In the genomic region with DNA sequence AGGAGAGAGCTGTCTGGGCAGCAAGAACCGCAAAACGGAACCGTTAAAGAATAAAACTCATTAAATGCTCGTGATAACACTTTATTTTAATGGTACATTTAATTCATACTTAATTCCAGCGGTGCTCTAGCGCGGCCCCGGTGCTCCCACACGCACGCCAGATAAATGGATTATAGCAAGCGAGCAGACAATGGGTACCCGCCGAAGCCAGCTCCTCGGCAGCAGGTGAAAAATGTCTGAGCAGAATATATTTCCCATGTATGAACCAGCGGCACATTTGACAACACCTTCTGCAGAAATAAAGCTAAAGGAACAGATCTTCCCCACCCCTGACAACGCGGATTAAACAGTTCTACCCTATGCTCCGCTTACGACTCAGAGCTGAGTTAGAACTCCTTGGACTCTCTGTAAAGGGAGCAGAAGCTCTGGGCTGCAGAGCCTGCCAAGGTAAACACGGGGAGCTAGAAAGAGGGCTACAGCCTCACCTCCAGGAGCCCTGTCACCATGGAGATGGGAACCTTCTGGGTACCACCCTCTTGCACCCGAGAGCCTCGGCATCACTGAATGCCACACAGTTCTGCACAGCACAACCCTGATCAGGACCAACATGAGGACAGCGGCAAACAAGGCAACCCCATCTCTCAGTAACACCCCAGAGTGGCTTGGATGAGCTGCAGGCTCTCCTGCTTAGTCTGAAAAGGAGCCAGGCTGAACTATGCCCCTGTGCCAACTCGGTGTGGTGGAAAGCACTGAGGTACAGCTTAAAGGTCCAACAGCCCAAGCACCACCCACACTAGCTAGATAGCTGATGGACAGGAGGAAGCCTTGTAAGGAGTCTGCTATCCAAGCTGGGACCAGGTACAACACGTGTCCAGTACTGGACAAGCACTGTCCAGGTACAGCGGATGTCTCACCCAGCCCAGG, we compare ENCODE assay signal across 16 mouse cellular contexts.
DNase-seq lines count a peak whose midpoint lies in the region; ATAC-seq lines count a peak whose summit lies in the region.
"Had no signal": no experiment of that assay in that cellular context is flagged by ENCODE, and none has a peak within 500 bp of the region (broad histone marks: within the 10 kb centered on the region; RNA-seq: fewer than 3 reads in every experiment).

No protein-coding gene starts in this region.

- WGBS in forebrain, embryonic 13.5 days, result 73% methylated on average over 26 of the region's 26 CpGs
- WGBS in forebrain, embryonic 10.5 days, result 87% methylated on average over 26 of the region's 26 CpGs
- WGBS in neural tube, embryonic 13.5 days, result 60% methylated on average over 26 of the region's 26 CpGs
- WGBS in midbrain, embryonic 12.5 days, result 72% methylated on average over 26 of the region's 26 CpGs

- H3K27me3 ChIP-seq in forebrain, embryonic 13.5 days, result no peaks in the 10 kb centered on the region
- no peaks in the 10 kb centered on the region for H3K27me3 ChIP-seq in forebrain, embryonic 10.5 days (ENCODE audit: poor library complexity, severe bottlenecking)
- no peaks in the 10 kb centered on the region for H3K27me3 ChIP-seq in neural tube, embryonic 13.5 days
- H3K27me3 ChIP-seq in midbrain, embryonic 12.5 days, result no peaks in the 10 kb centered on the region

- H3K27ac ChIP-seq in forebrain, embryonic 13.5 days, result peak overlapping the region; percentile 44
- H3K27ac ChIP-seq in forebrain, embryonic 10.5 days, result no peak overlapping the region
- H3K27ac ChIP-seq in neural tube, embryonic 13.5 days (replicated peaks), result peak overlapping the region; percentile 83
- H3K27ac ChIP-seq in midbrain, embryonic 12.5 days (replicated peaks), result 0 out of 2 replicates have a peak overlapping the region, but pooled peaks have one; percentile 25
- H3K27ac ChIP-seq: gastrocnemius, adult 2 months; heart, adult 2 months; limb, embryonic 15.5 days had no signal

- H3K9ac ChIP-seq in forebrain, embryonic 13.5 days, result no peak overlapping the region
- H3K9ac ChIP-seq in neural tube, embryonic 13.5 days, result peak overlapping the region; percentile 62
- H3K9ac ChIP-seq in midbrain, embryonic 12.5 days (replicated peaks), result no peak overlapping the region
- H3K9ac ChIP-seq: limb, embryonic 15.5 days had no signal

- ATAC-seq in forebrain, embryonic 13.5 days, result no peak; the same call in 1 of the 2 replicates
- ATAC-seq in neural tube, embryonic 13.5 days (ENCODE audit: low read depth), result no peak
- no peak for ATAC-seq in midbrain, embryonic 12.5 days (ENCODE audit: low FRiP score, low read depth)

- no peaks in the 10 kb centered on the region for H3K9me3 ChIP-seq in forebrain, embryonic 13.5 days (replicated peaks)
- H3K9me3 ChIP-seq in forebrain, embryonic 10.5 days, result no peaks in the 10 kb centered on the region
- H3K9me3 ChIP-seq in neural tube, embryonic 13.5 days, result no peaks in the 10 kb centered on the region
- no peaks in the 10 kb centered on the region for H3K9me3 ChIP-seq in midbrain, embryonic 12.5 days
- H3K9me3 ChIP-seq: limb, embryonic 15.5 days had no signal

- H3K4me1 ChIP-seq in forebrain, embryonic 13.5 days, result peaks cover 34% of the 10 kb centered on the region
- H3K4me1 ChIP-seq in forebrain, embryonic 10.5 days, result peaks cover 12% of the 10 kb centered on the region
- peaks cover 70% of the 10 kb centered on the region for H3K4me1 ChIP-seq in neural tube, embryonic 13.5 days (replicated peaks)
- H3K4me1 ChIP-seq in midbrain, embryonic 12.5 days, result peaks cover 21% of the 10 kb centered on the region

- no peaks in the 10 kb centered on the region for H3K36me3 ChIP-seq in forebrain, embryonic 13.5 days (ENCODE audit: poor library complexity, severe bottlenecking)
- no peaks in the 10 kb centered on the region for H3K36me3 ChIP-seq in forebrain, embryonic 10.5 days (replicated peaks)
- no peaks in the 10 kb centered on the region for H3K36me3 ChIP-seq in neural tube, embryonic 13.5 days
- no peaks in the 10 kb centered on the region for H3K36me3 ChIP-seq in midbrain, embryonic 12.5 days
- H3K36me3 ChIP-seq: limb, embryonic 15.5 days had no signal

- no peak overlapping the region for H3K4me3 ChIP-seq in forebrain, embryonic 13.5 days
- H3K4me3 ChIP-seq in forebrain, embryonic 10.5 days, result no peak overlapping the region
- no peak overlapping the region for H3K4me3 ChIP-seq in neural tube, embryonic 13.5 days
- no peak overlapping the region for H3K4me3 ChIP-seq in midbrain, embryonic 12.5 days
- H3K4me3 ChIP-seq: gastrocnemius, adult 2 months; heart, adult 2 months; limb, embryonic 15.5 days had no signal

- intact Hi-C loops in gastrocnemius, postnatal 36 days (cut with DNase I), result no loop called here

- DNase-seq in forebrain, embryonic 10.5 days (ENCODE audit: extremely low spot score, low spot score), result no peak
- no peak for DNase-seq in neural tube, embryonic 10.5 days (ENCODE audit: extremely low spot score, low spot score)
- no peak for DNase-seq in embryo, embryonic 9.5 days (ENCODE audit: extremely low spot score)
- no peak for DNase-seq in layer of hippocampus, adult 8-10 months (ENCODE audit: low spot score in 2 of 2)
- no peak for DNase-seq in gastrocnemius, postnatal 36 days
- DNase-seq: gastrocnemius, adult 2 months; heart, adult 2 months; heart, postnatal 14 days; kidney, adult 2 months; kidney, postnatal 4 days; lung, adult 18-20 months; lung, postnatal 4 days had no signal

- no peak overlapping the region for H3K4me2 ChIP-seq in forebrain, embryonic 13.5 days
- H3K4me2 ChIP-seq in neural tube, embryonic 13.5 days, result no peak overlapping the region
- H3K4me2 ChIP-seq in midbrain, embryonic 12.5 days (replicated peaks), result no peak overlapping the region
- H3K4me2 ChIP-seq: limb, embryonic 15.5 days had no signal
